Mouse (Mus musculus): ENCODE results near the gene Adgrf2.

Gene Adgrf2

DNA sequence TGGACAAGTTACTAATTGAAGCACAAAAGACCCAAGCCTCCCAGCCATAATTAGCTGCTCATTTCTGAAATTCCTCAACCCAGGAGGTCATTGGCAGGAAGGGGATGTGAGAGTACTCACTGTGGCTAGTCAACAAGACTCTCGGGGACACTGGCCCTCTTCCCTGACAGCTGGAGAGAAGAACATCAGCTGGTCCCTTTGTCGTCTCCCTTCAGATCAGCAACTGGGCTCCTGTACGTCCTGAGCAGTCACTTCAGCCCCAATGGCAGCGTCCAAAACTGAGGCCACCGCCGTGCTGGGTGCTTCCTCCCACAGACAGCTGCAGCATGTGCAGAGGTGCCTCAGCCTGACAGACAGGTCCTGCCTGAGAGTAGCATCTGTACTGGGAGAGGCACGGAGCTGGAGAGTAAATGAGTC lies at the start of gene Adgrf2:
Adgrf2 (minus strand) TSS at position 379 of the 417 bp plus-strand sequence.
- DNase-seq (ENCODE audit: low read depth, low spot score) = no peak

DNA sequence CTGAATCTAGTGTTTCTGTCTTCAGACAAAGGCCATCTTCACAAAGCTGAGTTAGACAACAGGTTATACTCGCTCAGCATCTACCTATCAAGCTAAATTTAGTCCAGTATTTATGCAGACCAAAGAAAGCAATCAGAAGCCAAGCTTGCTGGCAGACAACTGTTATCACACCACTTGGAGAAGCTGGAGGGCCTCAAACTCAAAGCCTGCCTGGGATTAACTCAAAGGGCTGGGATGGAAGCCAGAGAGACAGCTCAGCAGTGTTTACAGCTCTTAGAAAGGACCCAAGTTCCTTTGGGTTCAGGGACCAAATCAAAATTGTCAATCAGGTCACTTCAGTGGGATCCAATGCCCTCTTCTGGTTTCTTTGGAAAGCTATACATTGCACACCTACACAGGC lies 48.8 kb upstream of the Adgrf2 start:
- DNase-seq (ENCODE audit: low read depth, low spot score) = no peak

DNA sequence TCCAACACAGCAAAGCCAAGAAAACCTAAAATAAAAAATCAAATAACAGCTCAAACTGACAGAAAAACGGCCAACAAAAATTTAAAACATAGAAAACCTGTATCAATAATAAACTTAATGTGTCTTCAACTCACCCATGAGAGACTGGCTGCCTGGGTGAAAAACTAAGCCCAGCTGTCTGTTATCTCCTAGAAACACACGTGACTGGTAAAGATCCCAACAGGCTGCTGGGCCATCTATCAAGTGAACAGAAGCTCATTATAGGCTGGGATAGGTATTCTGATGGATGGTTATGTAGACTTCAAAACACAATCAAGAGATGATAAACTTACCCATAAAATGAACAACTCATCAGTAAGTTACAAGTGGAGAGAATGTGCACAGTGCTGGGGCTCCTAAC lies 47.7 kb upstream of the Adgrf2 start:
- DNase-seq (ENCODE audit: low read depth, low spot score) = no peak

DNA sequence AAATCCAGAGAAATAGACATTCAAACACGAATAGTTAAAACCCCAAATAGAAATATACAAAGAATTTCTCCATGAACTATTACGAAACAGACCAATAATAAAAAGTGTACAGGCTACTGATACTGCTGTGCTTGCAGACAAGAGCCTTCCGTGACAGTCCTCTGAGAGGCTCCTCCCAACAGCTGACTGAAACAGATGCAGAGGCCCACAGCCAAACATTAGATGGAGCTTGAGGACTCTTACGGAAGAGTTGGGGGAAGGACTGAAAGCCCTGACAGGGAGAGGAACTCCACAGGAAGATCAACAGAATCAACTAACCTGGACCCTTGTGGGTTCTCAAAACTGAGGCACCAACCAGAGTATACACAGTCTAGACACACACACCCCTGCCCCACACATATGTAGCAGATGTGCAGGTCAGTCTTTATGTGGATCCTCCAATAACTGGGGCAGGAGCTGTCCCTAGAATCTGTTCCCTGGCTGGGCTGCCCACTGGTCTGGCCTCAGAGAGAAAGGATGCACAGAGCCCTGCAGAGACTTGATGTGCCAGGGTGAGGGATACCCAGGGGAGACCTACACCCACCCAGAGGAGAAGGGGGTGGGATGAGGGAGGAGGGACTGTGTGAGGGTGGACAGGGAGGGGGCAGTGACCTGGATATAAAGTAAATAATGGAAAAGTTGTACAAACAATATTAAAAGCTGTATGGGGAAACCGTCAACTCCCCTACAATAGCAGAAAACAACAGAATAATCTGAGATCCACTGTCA lies 46.9 kb upstream of the Adgrf2 start:
- no peak for DNase-seq (ENCODE audit: low read depth, low spot score)

DNA sequence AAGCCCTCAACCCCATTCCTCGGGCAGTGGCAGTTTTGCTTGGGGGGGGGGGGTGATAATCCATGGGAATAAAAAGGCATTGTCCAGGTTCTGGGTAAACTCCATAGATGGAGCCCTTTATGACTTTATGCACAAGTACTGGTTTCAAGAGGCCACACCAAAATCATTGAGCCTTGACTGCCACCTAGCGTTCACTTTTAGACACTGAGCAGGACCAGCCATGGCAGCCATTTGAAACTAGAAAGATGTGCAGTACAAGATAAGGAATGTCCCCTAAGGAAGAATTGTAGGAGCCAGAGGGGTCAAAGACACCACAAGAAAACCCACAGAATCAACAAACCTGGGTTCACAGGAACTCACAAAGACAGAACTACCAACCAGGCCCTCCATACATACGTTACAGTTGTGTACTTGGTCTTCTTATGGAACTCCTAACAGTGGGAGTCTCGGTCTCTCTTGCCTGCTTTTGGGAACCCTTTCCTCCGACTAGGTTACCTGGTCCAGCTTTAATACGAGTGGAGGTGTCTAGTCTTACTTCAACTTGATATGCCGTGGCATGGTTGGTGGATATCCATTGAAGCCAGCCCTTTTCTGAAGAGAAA lies 40.3 kb upstream of the Adgrf2 start:
- DNase-seq (ENCODE audit: low read depth, low spot score) = peak; percentile 57

DNA sequence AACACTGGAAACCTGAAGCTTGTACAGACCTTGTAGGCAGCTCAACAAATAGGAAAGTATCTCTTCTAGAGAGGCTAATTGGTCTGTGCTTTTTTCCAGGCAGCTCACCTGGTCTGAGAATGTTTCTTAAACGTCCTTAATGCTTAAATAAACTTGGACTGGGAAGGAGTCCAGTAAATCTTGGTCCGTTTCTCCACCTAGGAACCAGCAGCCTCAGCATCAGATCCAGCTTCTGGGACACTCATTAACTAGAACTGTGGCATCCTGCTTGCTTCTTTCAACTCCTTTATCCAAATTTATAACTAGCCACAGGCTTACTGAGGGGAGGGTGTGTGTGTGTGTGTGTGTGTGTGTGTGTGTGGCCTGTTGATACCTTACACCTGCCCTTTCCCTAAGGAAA lies 11.8 kb upstream of the Adgrf2 start:
- no peak for DNase-seq (ENCODE audit: low read depth, low spot score)

DNA sequence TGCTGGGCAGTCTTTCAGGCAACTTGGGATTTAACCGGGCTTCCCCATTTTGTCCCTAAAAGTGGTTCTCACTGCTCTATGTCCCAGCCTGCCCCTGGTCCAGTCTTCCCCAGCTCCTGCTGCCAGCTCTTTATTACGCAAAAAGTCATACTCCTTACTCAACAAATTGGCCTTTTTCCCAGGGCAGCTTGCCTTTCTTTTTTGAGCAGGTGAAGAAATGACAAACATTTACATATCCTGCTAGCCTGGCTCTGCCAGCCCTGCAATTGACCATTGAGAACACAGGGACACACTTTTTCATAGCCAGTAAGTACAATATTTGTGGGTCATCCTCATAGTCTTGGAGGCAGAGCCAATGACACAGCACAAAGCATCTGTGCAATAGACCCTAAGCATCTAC lies 10.2 kb upstream of the Adgrf2 start:
- no peak for DNase-seq (ENCODE audit: low read depth, low spot score)

DNA sequence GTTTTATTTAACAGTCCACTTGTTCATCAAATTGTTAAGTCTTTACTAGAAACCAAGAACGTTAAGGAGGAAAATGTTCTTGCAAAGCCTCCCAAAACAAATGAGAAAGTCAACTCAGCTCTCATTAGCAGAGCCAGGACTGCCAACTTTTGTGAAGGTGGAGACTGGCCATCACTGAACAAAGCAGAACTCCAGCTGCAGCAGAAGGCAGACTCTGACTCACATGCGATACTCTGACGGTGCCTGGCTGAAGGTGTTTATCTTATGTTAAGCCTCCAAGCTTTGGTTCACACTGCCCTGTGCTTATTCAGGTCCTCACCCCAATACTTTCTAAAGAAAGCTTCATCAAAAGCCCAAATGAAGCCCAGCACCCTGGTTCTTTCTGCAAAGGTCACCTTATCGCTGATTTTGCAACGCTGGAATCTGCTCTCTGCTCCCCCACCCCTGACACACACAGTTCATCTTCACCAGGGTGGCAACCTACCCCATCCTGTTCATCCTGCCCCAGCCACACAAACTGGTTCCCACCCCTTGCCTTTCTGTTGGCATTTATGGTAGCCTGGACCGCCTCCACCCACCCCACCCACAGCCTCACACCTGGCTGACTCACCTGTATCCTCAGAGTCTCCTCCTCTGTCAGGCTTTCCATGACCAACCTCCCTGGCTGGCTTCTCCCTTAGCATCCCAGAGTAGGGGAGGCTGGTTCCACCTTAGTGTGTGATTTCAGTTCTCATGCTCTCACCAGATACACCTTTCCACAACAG lies 3.9 kb upstream of the Adgrf2 start:
- no peak for DNase-seq (ENCODE audit: low read depth, low spot score)

DNA sequence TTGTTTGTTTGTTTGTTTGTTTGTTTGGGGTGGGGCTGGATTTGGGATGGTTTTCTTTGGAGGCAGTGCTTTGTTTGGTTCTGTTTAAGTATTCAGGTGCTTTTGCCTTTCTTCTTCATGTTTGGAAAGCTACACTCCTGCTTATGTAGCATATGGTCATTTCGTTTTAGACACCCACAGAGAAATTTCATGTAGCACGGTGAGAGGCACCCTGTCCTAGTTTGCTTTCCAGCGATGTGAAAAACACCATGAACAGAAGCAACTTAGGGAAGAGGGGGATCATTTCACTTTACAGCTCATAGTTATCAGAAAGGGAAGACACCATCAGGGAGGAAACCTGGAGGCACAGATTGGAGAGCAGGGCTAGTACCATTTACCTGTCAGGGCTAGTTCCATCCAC lies 844 bp upstream of the Adgrf2 start:
- no peak for DNase-seq (ENCODE audit: low read depth, low spot score)

DNA sequence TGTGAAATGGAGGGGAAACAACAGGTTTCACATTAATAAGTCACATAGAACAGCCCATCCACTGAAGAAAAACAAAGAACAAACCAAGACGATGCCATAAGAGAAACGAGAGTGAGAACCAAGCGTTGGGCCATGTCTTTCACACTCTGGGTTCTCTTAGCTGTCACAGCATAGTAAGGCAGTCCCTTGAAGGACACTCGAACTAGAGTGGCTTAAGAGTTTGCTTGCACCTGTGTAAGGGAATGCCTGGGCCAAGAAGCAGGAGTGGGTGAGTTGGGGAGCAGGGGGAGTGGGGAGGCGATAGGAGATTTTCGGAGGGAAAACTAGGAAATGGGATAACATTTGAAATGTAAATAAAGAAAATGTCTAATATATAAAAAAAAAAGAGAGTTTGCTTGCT lies 3.2 kb downstream of the Adgrf2 start:
- no peak for DNase-seq (ENCODE audit: low read depth, low spot score)

DNA sequence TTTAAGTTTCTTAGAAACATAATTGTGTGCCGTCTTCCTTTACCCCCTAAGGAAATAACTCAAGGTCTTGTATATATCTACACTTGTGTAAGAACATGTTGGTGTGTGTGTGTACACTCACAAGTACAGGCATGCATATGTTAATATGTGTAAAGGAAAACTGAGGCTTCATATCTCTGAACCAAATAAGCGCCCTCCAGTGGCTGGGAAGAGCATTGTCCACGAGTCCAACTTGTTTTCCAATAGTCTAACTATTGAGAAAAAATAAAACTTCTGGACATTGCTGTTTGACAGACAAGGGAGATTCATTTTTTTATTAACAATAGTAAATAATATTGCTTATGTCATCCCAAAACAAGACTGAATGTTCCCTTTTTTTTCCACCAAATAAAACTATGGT lies 24.8 kb downstream of the Adgrf2 start:
- DNase-seq (ENCODE audit: low read depth, low spot score) = no peak

DNA sequence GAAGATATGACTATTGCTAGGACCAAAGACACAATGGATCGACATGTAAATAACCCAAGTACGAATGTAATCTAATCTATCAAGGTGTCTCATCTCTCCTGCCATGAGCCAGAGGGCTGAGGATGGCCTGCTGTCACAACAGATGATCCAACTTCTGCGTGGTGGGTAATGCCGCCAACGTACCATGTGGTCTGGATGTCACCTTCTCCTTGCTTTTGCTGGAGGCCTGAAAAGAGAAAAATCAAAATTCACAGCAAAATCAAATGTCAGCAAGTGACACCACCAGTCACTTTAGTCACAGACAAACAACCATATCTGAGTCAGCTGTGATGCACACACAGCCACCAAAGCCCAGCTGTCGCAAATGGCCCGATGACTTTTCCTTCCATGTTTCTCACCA lies 27.0 kb downstream of the Adgrf2 start:
- DNase-seq (ENCODE audit: low read depth, low spot score) = no peak

DNA sequence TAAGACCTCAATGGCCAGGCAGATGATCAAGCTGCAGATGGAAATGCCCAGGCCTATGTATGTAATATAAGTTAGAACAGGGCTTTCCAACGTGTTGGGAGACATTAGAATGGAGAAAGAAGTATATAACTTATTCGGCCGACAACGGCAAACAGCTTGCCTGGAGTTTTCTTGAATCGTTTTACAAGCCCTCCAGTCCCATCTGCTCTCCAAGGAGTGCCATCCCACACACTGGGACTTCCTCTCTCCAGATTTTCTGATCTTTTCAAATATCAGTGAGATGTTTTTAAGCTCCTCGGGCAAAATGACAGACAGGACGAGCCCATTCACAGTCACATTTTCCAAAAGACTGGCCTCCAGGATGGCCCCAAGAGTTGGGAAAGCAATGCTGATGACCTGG lies 31.3 kb downstream of the Adgrf2 start:
- no peak for DNase-seq (ENCODE audit: low read depth, low spot score)

DNA sequence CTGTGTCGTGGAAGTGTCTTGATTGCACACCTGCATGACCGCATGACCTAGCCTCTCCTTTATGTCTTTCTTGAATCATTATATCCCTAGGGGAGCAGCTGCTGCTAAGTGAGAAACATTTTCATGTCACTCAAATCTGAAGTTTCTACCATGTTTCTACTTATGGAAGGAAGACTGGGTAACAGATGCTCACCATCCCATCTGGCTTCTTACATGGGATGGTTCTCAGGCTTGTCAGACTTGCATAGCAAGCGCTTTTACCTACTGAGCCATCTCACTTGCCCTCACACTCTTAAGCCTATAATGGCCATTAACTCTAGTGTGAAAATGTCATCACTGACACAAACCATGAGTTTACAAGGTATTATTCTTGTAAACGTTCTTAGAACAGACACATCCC lies 36.4 kb downstream of the Adgrf2 start:
- no peak for DNase-seq (ENCODE audit: low read depth, low spot score)

DNA sequence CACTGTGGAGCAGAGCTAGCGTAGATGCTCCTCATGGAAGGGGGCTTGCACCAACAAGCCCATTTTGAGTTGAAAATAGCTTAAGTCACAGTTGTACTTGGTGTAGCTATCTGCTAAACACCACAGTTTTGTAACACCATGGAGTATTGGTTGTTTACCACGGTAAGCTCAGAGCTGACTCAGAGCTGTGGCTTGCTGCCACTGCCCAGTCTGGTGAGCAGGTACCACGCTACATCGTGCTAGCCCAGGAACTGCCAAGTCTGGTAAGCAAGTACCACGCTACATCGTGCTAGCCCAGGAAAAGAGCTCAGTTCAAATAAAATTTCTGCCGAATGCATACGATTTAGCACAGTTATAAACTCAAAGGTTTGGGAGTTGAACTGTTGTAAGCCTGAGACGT lies 39.8 kb downstream of the Adgrf2 start:
- no peak for DNase-seq (ENCODE audit: low read depth, low spot score)

DNA sequence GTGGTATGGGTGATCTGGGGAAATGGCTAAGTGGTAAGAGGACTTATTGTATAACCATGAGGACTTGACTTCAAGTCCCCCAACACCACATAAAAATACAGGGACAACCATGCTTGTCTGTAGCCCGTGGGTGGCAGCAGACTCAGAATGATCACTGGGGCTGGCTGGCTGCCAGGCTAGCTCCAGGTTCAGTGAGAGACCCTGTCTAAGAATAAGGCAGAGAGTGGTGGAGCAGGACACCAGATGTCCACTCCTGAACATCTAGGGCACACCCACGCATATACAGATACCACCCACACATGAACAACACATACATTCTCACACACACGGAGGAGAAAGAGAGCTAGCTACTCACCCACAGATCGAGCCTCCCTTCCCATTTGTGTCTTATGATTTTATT lies 47.2 kb downstream of the Adgrf2 start:
- no peak for DNase-seq (ENCODE audit: low read depth, low spot score)

DNA sequence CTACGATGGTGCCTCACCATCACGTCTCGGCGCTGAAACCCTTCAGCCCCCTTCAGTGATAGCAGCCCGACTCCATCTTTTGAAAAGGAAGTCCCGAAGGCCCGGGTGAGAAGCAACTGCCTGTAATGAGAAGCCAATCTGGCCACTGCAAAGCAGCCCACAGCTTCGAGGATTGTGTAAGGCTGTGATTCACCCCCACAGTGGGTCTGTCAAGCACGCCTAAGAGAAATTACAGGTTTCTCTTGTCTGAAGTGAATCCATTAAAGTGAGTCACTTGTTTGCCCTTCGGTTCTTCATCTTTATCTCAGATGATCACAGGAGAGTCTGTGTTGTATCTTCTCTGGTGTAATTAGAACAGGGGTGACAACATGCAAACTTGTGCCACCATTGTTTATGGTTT lies 49.8 kb downstream of the Adgrf2 start, which contains the start of gene Adgrf4:
Adgrf4 (minus strand) TSS at position 149 of the 400 bp plus-strand sequence.
- no peak for DNase-seq (ENCODE audit: low read depth, low spot score)

DNA sequence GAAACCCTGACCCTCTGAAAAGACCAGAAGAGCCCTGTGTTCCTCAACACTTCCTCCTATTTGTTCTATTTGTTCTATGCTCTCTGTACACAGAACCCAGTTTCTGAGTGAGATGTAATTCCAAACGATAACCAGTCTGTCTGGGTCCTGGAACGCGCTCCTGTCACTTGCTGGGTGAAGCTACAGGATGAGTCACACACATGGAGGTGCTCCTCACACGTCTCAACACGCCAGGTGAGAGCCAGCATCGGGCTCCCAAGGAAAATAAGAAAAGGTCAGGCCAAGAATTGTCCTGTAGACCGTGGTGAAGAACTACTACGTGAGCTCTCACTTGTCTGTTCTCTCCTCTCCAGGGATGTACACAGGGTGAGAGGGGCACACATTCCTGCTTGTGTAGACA lies 51.4 kb downstream of the Adgrf2 start:
- no peak for DNase-seq (ENCODE audit: low read depth, low spot score)

Measured in CD4-positive helper T cell, adult 2 months (primary cell).